Mouse (Mus musculus) heart, adult 11 months (tissue): ENCODE measurements around the gene Hsdl1.

Experiments used
- DNase-seq: peaks from one replicate; pipeline ENCODE4 v3.0.0; 2022

Gene Hsdl1

DNA sequence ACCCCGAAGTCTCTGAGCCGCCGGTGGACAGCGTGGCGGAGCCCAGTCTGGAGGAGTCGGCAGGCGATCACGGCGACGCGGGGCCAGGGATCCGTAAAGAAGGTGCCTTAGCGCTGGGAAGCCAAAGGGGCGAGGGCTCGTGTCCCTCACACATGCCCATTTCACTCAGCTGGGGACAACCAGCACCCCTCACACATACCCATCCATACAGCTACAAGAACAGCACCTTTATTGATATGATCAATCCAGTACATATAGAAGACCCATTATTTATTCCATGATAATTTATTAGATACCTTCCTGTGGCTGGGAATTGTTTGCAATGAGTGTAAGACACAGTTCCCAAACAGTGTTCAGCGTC, 363 bp upstream of the Hsdl1 start:
- DNase-seq = no peak

DNA sequence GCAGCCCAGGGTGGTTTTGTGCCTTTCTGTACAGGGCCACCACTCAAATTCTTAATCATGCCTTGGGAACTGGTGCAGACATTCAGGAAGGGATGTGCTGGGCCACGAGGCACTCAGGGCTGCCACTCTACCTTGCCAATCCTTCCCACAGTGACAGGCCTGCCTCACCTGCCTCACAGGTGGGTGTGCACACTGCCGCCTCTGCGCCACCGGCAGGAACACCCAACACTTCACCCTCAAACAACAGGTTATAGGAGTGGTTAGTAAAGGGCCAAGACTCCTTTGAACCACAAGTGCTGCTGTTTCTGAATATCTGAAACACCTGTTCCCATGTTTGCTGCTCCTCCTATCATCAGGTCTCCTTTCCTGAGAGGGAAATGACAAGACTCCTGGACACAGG, 2.6 kb downstream of the Hsdl1 start:
- DNase-seq = no peak

DNA sequence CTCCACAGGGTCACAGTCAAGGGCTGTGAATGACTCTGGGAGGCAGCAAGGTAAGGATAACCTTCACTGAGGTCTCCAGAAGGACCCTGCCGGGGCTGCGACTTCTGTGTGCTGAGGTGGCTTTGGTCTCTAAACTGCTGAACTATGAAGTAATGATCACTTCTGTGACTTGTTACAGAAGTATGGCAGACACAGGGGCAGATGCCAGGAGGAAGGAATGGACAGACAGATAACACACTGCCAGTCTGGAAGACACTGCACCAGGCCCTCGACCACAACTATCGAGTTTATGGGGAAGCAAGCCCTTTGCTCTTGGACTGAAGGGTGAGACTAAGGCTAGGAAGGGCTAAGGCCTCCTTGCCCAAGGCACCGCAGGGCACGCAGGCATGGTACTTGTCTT, 3.8 kb downstream of the Hsdl1 start:
- DNase-seq = no peak

DNA sequence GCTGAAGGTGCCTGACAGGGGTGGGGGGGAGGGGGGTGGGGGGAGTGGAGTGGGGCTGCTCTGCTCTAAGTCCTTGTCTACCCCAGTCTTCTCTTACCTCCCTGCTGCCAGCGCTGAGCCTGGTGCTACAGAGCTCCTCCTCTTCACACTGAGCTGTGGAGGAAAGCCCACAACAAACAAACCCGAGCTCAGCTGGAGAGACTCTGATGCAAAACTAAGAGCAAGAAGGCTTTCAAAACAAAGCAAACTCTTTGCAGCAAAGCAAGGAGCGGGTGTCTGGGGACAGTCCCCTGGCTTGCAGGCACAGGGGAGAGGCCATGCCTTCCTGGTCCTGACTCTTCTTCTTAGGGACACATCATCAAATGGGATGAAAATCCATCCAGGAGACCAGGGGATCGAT, 5.1 kb downstream of the Hsdl1 start:
- DNase-seq = no peak

DNA sequence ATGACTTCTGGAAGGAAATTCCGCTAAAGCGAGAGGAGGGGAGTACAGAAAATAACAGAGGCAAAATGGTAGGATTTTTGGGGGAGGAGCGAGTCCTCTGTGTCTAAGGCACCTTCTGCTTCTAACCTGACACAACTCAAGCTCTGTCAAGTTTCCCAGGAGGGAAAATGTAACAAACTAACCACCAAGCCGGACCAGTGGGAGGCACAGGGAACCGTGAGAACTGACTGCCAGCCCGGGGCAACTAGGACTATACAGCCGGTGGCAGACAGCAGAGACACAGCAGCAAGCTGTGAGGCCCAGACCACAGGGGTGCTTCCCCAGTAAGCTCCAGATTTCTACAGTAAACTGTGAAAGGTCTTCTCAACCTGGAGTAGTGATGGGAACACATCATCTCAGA, 6.0 kb downstream of the Hsdl1 start:
- DNase-seq = no peak

DNA sequence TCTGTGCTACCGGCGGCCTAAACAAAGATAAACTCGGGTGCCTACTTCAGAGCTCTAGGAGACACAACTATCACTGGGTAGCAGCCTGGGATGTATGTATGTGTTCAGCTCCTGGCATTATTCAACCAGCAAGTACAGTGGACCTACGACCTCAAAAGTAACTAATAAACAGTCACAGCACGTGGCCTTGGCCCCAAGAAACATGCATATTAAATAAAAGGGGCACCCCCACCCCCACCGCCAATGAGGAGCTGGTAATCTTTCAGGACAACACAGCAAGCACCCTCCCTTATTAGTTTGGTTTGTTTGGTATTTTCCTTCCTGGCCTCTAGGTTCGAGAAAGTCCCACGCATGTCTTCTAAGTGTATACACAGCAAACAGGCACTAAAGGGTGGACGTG, 6.7 kb downstream of the Hsdl1 start:
- DNase-seq = no peak

DNA sequence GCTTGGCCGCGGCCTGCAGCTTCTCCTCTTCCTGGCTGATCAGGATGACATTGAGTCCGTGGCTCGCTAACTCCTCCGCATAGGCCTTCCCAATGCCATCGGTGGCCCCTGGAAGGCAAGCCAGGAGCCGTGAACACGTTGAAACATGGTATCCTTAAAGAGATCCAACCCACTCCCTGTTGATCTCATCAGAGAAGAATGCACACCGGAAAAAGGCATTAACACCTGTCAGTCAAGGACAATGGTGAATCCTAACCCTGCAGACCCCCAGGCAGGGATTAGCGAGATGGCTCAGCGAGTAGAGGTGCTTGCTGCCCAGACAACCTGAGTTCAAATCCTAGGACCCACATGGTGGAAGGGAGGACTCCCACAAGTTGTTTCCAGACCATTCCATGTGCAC, 8.6 kb downstream of the Hsdl1 start:
- no peak for DNase-seq

DNA sequence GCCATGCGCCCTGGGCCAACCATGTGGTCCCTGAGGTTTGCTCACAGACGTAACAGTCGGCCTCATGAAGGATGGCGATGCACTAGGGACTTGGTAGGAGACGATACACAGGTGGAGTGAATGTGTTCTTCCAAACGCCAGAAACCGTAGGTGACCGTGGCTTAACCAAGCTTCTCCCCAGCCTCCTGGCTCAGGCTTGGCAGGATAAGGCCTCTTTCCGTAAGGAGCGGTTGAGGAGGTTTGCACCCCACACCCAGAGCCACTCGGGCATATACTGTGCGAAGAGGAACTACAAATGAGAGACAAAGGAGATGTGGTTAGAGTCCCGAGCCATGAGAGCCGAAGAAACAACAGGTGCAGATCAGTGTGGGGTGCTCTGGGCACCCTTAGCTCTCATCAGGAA, 11.1 kb downstream of the Hsdl1 start:
- DNase-seq = no peak

DNA sequence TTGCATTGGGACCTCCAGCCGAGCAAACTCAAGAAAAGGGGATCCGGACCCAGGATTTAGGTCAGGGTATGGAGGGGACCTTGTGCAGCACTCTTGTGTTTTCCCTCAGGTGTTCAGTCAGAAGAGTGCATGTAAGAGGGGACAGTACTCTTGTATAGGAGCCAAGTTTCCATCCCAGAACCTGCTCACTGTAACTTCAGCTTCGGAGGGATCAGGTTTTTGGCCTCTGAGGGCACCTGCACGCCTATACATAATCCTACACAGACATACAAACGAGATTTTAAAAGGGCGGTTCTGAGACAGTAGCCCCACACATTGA, 15.6 kb downstream of the Hsdl1 start:
- DNase-seq = peak; percentile 94

DNA sequence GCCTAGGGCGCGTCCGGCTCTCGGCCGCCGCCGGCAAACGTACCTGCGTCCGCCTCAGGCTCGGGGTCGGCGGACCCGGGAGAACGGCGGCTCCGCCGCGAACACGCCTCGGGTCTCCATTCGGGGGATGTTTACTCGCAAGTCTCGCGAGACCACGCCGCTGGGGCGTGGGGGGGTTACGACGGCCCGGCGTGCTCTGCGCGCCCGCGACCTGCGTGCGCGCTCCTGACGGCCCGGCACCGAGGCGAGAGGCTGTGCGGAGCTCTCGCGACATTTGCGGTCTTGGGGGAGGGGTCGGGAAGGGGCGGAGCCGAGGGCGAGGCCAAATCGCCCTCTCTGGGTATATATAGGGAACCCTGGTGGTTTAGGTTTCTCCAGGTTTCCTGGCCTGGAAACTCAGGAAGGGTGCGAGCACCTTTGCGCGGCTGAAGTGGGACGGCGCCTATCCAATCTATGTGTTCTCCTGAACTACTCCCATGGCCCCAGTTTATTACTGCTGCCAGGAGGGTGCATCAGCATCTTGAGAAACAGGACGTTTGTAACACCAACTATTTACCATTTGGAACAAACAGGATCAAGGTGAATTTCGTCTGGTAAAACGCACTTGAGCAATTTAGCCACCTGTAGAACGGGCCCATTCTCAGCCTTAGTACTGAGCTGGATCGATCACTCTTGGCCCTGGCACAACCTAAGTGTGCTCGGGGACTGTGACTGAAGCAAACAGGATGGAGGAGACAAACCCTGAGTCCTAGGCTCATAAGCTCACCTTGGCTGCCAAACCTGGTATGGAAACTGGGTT, 16.2 kb downstream of the Hsdl1 start, which contains the start of gene Mbtps1:
Gene Mbtps1 (minus strand): TSS at position 133 of the 799 bp plus-strand sequence.
- peak; percentile 100 for DNase-seq

DNA sequence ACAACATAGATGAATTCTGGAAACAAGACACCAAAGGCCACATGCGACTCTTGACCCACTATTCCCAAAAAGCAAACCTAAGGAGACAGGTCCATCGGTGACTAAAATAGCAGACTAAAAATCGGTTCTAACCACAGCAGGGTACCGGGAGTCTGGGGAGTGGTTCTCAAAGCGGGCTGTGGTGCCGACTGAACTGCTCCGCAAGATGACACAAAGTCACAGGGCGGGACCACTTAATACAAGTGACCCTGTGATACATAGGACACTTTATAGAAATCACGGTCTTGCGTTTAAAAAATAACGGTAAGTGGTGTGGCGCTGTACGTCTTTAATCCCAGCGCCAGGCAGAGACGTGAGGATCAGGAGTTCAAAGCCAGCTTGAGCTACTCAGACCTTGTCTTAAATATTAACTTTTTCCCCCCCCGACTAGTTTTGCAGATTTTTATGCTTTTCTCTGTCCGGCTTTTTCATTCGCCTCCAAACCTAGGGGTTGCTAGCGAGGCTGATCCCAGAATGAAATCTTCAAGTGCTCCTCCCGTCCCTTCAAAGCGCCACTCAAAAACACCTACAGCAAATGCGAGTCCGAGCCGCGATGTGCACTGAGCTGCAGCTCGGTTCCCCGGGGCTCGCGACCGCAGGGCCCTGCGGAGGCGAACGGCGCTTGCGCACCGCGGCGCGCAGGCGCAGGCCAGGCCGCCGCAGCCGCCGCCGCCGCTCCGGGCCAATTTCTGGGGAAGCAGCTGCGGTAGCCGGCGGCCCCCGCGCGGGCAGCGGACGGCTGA, 17.0 kb downstream of the Hsdl1 start:
- no peak for DNase-seq

DNA sequence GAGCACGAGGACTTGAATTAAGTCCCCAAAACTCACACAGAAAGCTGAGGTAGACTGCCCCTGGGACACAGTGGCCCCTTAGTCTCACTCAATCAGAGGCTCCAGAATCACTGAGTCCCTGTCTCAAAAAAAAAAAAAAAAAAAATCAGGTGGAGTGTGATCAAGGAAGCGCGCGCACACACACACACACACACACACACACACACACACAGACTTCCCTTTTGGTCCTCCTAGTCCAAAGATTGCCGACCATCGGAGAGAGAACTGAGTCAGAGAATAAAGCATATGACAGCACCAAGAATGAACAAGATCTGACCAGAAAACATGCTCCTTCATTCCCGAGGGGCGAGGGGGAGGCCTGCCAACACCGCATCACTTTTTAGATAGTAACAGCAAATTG, 17.9 kb downstream of the Hsdl1 start:
- no peak for DNase-seq

DNA sequence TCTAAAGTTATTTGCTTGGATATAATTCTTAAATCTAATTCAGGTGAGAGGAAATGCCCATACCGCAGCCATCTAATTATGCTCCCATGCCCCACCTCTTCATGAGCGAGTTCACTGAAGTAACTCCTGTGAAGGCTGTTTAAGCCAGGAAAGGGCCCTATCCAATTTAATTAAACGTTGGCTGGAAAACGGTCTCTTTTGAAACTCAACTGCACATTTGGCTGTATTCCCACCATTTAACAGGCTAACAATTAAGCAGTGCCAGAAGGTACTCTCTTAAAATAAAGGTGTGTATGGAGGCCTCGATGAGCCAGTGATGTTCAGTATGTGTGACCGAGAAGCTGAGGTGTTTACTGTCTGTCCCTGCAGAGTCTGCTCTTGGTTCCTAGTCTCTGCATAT, 19.1 kb downstream of the Hsdl1 start:
- DNase-seq = no peak

DNA sequence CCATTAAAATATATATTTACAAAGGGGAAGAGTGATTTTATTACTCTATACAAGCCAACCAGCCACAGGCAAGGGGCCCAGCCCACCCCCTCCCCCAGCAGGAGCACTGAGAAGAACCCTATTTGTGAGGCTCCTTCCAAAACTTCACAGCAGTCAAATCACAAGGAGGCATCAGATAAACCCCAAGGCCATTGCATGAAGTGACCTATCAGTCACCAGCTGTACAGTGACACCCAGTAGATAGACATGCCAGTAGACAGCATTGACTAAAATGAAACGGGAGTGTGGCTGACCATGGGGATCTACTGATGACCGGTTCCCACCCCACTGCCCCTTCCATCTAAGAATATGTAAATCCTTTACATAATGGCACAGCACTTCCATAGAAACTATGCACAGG, 22.0 kb downstream of the Hsdl1 start:
- DNase-seq = no peak

DNA sequence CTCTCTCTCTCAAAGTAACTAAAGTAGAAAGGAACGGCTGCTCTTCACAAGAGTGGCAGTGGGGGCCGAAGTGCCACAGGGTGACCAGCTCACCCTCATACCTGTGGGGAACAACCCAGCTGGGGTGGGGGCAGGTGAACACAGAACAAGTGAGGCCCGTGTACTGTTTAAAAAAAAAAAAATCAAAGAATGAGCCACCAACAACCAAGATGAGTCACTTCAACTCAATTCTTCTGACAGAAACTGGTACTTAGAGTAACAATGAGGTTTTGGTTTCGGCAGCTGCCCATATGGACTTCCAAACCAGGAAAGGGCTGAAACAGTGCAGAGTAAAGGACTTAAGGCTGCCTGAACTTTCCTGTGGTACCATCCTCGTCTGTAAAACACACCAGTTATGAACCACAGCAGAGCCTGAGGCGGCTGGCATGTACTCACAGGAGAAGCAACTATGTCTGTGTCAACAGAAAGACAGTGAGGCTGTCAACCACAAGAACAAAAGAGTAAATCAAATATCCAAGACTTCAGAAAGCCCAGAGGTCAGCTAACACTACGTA, 26.3 kb downstream of the Hsdl1 start:
- DNase-seq = no peak

DNA sequence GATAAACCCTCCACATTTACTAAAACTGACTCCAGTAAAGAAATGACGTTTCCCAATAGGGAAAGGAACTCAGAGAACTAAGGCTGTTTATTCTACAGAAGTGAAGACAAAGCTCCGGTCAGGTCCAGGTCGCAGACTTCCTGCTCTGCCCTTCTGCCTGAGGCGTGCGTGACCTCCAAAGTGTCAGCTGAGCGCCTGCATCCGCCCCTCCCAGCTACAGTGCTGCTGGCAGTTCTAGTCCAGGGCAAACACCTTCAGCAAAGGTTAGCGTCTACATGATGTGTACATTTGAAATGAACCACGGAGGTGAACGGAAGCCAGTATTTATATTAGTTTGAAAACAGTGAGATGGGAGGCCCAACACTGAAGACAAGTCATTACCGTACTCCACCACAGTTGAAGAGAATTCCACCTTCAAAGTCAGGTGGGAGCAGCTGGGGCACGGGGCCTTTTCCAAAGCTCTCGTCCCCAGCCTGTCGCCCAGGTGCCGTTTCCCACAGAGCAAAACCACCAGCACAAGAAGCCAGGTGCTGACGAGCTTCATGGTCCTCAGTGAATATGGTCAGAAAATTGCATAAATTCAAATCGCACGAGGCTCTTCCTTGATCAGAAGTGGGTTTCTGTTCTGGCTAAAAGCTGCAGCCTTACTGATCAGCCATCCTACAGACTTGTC, 27.8 kb downstream of the Hsdl1 start:
- no peak for DNase-seq

DNA sequence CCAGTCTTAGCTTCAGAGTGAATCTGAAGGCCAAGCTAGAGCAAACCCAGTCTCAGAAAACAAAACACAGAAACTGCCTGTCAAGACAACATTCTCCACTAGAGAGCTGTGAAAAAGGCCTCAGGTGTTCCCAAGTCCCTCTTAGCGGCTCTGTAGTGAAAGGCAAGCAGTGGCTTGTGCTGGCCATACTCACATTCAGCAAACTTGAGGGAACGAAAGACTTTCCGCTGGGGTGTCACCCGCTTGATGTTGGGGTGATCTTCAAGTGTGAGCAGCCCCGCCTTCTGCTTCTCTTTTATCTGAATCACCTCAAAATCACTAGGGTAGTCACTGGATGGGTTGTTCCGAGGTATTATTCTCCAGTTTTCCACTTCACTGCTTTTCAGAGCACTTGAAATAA, 29.2 kb downstream of the Hsdl1 start:
- no peak for DNase-seq

DNA sequence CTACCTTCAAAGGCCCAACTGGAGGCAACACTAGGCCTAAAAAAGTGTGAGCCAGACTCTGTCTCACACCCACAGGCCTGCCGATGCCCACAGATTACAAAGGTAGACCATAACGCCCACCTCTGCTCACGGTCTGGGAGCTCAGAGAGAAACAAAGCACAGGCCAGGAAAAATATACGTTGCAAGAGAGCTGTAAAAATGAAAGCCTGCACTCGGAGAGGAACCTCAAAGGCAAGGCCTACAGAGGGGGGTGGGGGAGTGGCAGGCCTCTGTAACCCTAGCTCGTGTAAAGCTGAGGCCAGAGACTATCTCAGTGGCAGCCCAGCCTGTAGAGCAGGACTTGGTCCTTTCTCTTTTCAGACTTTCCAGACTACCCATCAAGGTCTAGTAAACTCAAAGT, 29.8 kb downstream of the Hsdl1 start:
- DNase-seq = no peak

DNA sequence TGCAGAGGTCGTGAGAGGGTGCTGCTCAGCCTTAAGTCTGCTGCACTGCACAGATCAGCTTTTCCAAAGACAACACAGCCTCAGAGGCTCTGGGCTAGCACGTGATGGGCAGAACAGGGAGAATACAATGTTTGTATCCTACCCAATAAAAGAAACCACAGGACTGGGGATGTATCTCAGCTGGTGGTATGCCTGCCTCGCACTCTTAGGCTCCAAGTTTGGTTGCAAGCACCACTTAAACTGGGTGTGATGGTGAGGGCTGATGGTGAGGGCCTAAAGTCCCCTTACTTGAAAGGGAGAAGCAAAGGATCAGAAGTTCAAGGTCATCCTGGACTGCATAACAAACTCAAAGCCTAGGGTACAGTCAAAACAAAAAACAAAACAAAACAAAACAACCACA, 30.4 kb downstream of the Hsdl1 start:
- no peak for DNase-seq

DNA sequence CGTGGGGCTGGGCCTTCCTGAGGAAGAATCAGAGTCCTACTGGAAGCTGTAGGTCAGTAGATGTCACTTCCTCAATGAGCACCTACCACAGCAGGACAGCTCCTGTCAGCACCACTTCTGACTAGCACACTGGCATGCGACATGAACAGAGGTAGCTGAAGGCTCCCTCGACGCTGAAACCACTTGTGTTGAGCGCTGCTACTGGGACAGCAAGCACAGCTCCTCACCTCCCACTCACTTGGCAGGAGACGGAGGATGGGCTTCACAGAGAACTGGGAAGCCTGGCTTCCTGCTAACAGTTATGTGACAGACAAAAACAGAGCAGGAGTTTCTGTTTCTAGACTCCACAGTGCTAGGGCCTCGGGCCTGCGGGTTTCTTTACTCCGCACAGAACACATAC, 43.0 kb downstream of the Hsdl1 start:
- no peak for DNase-seq

DNA sequence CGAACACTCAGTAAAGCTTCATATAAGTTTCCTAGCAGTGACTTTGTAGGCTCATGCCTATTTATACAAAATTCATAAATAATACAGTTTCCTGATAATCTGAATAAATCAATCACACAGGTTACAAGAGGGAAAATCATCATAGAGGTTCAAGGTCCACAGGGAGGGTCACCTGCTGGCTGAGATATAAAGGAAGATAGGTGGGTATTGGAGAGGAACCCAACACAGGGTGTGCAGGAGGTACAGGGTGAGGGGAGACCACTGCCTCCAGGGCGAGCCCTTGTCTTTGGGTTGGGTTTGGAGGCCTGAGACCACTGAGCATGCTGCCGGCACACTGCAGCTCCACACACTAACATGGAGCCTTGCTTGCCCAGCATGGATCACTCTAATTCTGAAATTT, 43.6 kb downstream of the Hsdl1 start:
- no peak for DNase-seq

DNA sequence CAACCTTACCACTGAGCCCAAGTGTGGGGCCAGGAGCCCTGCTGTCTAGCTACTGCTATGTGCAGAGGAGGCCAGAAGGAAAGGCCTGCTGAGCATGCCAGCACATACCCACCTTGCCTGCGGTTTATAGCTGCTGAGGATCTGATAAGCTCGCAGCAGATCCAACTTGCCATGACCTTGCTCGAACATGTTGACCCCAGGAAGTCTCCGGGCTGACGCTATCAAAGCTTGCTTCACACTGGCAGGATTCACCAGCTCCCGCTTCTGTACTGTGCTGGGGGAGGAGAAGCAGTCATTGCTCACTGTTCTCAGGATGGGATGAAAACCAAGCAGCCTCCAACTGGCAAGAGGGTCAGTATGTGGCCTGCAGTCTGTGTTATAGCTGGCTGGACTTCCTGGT, 44.0 kb downstream of the Hsdl1 start:
- no peak for DNase-seq

DNA sequence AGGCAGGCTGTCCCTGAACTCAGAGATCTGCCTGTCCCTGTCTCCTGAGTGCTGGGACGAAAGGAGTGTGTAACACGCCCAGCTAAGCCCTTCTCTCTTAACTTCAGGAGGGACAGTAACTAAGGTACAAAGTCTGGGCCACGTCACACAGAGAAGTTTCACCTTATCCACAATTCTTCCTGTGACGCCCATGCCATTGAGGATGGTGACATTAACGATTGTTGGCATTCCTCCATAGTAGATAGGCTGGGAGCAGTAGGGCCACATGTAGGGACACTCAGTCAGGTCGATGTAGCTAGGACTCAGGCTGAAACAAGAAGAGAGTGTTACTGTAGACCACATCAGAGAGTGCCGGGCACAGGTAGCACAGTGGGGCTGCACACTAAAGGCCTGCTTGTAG, 46.2 kb downstream of the Hsdl1 start:
- DNase-seq = no peak

DNA sequence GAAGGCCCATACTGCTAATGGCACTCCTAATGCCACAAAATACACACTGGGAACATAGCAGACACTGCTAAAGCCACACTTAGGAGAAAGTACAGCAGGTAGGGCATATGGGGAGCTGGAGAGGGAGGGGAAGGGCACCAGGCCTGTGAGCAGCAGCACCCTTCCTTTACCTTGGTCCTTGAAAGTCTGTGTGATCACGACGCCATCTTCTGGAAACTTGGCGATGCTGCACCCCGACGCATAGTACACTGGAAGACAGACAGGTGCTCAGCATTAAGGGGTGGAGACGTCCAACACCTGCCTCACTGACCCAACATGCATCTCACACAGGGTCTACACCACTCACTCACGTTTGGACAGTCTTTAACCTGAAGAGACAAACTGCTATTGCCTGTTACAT, 54.9 kb downstream of the Hsdl1 start:
- no peak for DNase-seq
